Mouse (Mus musculus) embryonic fibroblast, embryonic 13.5 days (primary cell): ENCODE measurements at regions not wholly inside any gene's neighbourhood (a gene's known extent, or its start where the extent isn't known, plus 50 kb on each side); places are given as distances from the start of the nearest gene placed in this dataset.

Source experiments
- CTCF ChIP-seq: IDR thresholded peaks from 2 replicates; pipeline ENCODE4 v1.5.1; 2011; ENCODE audit warnings: mild to moderate bottlenecking, control low read depth, low read length, moderate library complexity, borderline replicate concordance; ENCODE audit not compliant: insufficient read depth
- POLR2A ChIP-seq: IDR thresholded peaks from 2 replicates; pipeline ENCODE4 v1.6.1; 2011; ENCODE audit warnings: low read depth, mild to moderate bottlenecking, control low read depth, low read length, moderate library complexity

DNA sequence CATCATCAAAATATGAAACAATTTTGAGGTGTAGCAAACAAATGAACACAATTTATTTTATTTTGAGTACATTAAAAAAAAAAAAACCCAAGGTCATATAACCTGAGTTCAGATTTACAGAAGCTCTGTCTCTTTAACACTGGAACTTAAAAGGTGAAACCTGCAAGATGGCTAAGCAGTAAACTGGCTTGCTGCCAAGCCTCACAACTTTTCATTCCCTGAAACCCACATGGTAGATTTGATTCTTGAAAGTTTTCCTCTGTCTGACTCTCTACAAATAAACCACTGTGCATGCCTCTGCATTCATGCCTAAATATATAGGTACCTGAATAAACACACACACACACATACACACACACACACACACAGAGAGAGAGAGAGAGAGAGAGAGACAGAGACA lies 109.8 kb upstream of the 1700008P02Rik start:
- TF ChIP-seq CTCF (no peak), POLR2A (no peak)
